Mouse (Mus musculus) liver, embryonic 16.5 days (tissue): ENCODE measurements around the gene Poll. TPM values are rescaled to one million over a fixed set of nuclear protein-coding genes. Genes with fewer than 3 reads are reported as not detected.
A peak's percentile ranks its signal among the peaks of the same experiment; 100 is the strongest.
"Not testable (repeated sequence)": the region's sequence is repeated elsewhere in the genome, so short reads cannot be mapped to it uniquely, and the experiment has no call there.

Experiments
- ATAC-seq: fragments of 200-750 bp; cut with Nextera tagmentation; 2 replicates; pipeline ENCODE4 v1.8.0; 2017; ENCODE audit warnings: low read depth, mild to moderate bottlenecking, moderate number of reproducible peaks, moderate library complexity
- H3K27ac ChIP-seq: fragments of 300-500 bp; sonication (generic); 2 replicates; pipeline ENCODE4 v1.5.1; 2014; ENCODE audit warnings: mild to moderate bottlenecking, low read length
- H3K27me3 ChIP-seq: fragments of 300-500 bp; sonication (generic); 2 replicates; pipeline ENCODE4 v1.6.1; 2014; ENCODE audit warnings: low read depth, low read length, mixed read lengths; ENCODE audit not compliant: control insufficient read depth, insufficient read depth
- H3K36me3 ChIP-seq: fragments of 300-500 bp; sonication (generic); 2 replicates; pipeline ENCODE4 v1.6.1; 2014; ENCODE audit warnings: mild to moderate bottlenecking; ENCODE audit not compliant: control insufficient read depth, insufficient read depth
- H3K4me1 ChIP-seq: fragments of 300-500 bp; sonication (generic); 2 replicates; pipeline ENCODE4 v1.6.1; 2014; ENCODE audit warnings: low read depth, low read length, mixed read lengths; ENCODE audit not compliant: control insufficient read depth
- H3K4me2 ChIP-seq: fragments of 300-500 bp; sonication (generic); 2 replicates; pipeline ENCODE4 v1.6.1; 2014; ENCODE audit warnings: low read depth, low read length, mixed read lengths
- H3K4me3 ChIP-seq: fragments of 300-500 bp; sonication (generic); 2 replicates; pipeline ENCODE4 v1.5.1; 2014; ENCODE audit warnings: low read depth, mild to moderate bottlenecking, low read length
- H3K9ac ChIP-seq: fragments of 300-500 bp; sonication (generic); 2 replicates; pipeline ENCODE4 v1.6.1; 2014; ENCODE audit warnings: low read depth, low read length
- H3K9me3 ChIP-seq: fragments of 300-500 bp; sonication (generic); replicated peaks from 2 replicates; pipeline ENCODE4 v1.6.1; 2016; ENCODE audit warnings: low read length; ENCODE audit not compliant: control insufficient read depth
- WGBS: fragments of 180-500 bp; shearing (Covaris S2); extraction: QIAGEN DNeasy Blood & Tissue Kit; methylation state at CpG from one replicate; pipeline ENCODE4 v1.1.7; 2014; ENCODE audit not compliant: insufficient replicate concordance; 5-methylcytosine and 5-hydroxymethylcytosine counted together
- polyA plus RNA-seq: library from polyadenylated mRNA; unstranded; fragments of >200 nt; fragmentation: Nextera tagmentation; extraction: Ambion mirVana; gene quantifications from 2 replicates; pipeline ENCODE4 v1.2.1, GENCODE M21; 2015

Poll gene
- polyA plus RNA-seq, 1 experiment from 2014 or later: 5.4 TPM

DNA sequence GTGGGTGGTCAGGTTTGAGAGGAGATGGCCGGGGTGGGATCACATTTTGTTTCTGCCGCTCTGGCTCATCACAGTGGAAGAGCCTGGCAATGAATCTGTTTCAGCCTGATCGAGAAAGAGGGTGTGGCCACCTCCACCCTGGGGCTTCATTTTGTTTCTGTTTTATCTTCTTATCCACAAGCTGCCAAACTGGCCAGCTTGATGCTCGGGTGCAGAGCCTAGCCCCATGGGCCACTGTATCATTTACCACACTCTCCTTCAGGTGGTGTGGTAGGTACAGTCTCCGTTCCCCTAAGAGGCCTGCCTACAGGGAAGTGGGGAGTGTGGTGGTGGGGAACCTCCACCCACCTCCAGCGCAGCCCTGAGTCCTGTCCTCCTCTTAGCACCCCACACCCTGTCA, 12.7 kb upstream of the Poll start:
- 35% methylated on average over 6 of the region's 6 CpGs for whole genome bisulfite sequencing
- no peak overlapping the region for H3K27ac ChIP-seq
- no peaks in the 10 kb centered on the region for H3K9me3 ChIP-seq
- no peak overlapping the region for H3K9ac ChIP-seq
- no peak overlapping the region for H3K4me3 ChIP-seq
- H3K27me3 ChIP-seq: no peaks in the 10 kb centered on the region
- H3K4me1 ChIP-seq: peaks cover 39% of the 10 kb centered on the region
- no peaks in the 10 kb centered on the region for H3K36me3 ChIP-seq
- H3K4me2 ChIP-seq: no peak overlapping the region
- ATAC-seq: peak; percentile 44

DNA sequence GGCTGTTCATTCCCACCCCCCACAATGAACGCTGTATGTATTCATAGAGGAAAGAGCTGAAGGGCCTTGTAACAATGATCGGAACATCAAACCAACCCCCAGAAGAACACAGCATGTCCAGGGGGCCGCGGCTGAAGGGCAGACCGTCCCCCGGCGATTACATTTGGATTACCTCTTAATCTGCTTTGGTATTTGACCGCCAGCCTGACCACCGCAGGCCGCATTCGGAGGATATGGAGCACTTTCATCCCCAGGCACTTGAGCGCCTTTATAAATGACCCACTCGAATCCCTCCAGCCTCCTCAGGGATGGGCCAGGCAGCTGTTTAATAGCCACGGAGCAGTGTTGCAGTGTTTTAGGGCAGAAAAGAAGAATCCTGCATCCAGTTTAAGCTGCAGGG, 7.0 kb upstream of the Poll start:
- no peaks in the 10 kb centered on the region for H3K27me3 ChIP-seq
- H3K4me3 ChIP-seq: no peak overlapping the region
- H3K27ac ChIP-seq: no peak overlapping the region
- 80% methylated on average over 14 of the region's 14 CpGs for WGBS
- no peaks in the 10 kb centered on the region for H3K4me1 ChIP-seq
- no peak overlapping the region for H3K9ac ChIP-seq
- H3K4me2 ChIP-seq: no peak overlapping the region
- no peak for ATAC-seq
- H3K36me3 ChIP-seq: no peaks in the 10 kb centered on the region
- no peaks in the 10 kb centered on the region for H3K9me3 ChIP-seq

DNA sequence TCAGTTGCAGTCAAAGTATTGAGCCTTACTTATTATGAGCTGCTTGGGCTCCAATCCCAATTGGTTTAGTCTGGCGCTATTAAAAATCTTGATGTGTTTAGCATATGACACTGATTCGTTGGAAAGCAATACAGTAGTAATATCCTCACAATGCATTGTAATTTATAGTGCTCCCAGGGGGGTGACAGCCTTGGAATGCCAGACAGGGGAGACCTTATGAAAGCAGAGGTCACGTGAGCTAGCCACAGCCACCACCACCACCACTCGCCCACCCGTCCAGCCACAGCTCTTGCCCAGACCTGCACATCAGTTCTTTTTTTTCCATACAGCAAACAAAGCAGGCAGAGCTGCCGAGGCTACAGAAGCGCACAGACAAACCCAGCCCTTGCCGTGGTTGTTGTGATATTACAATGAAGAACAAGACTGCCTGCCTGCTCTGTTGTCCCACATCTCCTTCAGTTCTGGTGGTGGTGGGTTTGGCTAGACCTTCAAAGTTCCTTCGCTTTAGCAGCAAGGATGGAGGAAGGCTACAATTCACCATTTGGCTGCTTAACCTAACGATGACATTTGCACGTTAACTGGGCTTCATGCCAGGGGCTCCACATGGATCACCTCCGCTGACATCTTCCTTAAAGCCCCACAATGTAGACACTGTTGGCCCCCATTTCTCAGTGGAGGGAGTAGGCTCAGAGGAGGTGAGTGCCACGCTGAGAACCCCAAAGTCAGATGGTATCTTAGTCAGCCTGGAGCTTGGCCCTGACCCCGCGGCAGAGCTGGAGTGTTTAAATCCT, 5.8 kb upstream of the Poll start:
- H3K27me3 ChIP-seq: no peaks in the 10 kb centered on the region
- ATAC-seq: no peak
- no peaks in the 10 kb centered on the region for H3K36me3 ChIP-seq
- no peak overlapping the region for H3K4me2 ChIP-seq
- no peak overlapping the region for H3K9ac ChIP-seq
- WGBS: 71% methylated on average over 15 of the region's 15 CpGs
- H3K9me3 ChIP-seq: no peaks in the 10 kb centered on the region
- no peak overlapping the region for H3K27ac ChIP-seq
- H3K4me1 ChIP-seq: no peaks in the 10 kb centered on the region
- H3K4me3 ChIP-seq: no peak overlapping the region

DNA sequence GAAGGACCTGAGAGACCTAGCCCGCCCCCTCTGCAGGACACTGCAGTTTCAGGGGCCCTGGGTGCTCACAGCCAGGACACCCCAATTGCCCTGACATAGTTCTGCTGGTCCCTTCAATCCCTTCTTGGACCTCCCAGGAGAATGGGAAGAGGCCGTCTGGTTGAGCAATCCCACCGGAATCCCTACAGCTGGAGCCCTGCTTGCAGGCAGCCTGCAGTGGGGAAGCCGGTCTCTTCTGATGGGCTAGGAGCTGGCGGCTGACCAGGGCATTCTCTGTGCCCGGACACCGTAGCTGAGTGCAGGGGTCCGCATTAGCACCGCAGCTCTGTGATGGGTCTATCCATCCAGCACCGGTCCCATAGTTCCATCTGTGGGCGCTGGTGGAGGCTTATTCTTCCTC, 6.2 kb downstream of the Poll start:
- no peak for ATAC-seq
- WGBS: 88% methylated on average over 11 of the region's 11 CpGs
- Histone ChIP-seq H3K4me1 (peaks cover 7% of the 10 kb centered on the region), H3K36me3 (peaks cover 2% of the 10 kb centered on the region; the same call in 1 of the 2 replicates), H3K9me3 (no peaks in the 10 kb centered on the region), H3K4me3 (no peak overlapping the region), H3K9ac (no peak overlapping the region), H3K4me2 (no peak overlapping the region), H3K27me3 (no peaks in the 10 kb centered on the region), H3K27ac (no peak overlapping the region)

DNA sequence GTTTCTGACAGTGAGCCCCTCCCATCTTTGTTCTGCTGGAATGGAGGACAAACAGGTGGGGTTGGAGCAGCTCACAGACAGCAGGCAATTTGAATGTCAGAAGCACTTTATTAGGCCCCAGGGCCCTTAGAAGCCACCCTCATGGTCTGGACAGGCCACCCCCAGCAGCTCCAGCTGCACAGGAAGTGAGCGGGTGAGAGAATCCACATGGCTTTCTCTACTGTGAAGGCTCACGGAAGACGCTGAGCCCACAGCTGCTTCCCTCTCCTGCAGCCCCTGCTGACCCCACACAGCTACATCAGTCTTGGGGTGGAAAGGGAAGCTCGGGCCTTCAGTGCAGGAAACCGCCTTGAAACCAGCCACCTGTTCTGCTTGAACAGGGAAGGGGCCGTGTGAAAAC, 8.1 kb downstream of the Poll start:
- Histone ChIP-seq H3K36me3 (peaks cover 2% of the 10 kb centered on the region; the same call in 1 of the 2 replicates), H3K4me3 (no peak overlapping the region), H3K27me3 (no peaks in the 10 kb centered on the region), H3K4me2 (no peak overlapping the region), H3K4me1 (peaks cover 23% of the 10 kb centered on the region), H3K27ac (no peak overlapping the region), H3K9me3 (no peaks in the 10 kb centered on the region), H3K9ac (no peak overlapping the region)
- no peak for ATAC-seq
- 36% methylated on average over 6 of the region's 6 CpGs for WGBS

DNA sequence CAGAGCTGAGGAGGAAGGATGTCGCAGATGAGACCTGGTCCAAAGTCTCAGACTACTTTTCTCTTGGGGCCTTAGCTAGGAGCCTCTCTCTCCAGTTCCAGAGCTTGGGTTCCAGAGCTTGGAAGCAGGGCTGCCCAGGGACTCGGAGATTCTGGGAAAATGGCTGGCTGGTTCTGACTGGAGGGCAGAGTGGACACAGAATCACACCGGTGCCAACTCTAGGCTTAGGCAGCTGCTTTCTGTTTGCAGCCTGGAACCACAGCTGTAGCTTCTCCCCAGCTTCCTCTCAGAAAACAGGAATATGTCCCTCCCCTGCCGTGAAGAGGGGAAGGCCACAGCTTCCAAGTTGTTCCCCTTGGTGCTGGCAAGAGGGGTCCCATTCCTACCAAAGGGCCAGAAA, 10.4 kb downstream of the Poll start:
- WGBS: 53% methylated on average over 4 of the region's 4 CpGs
- Histone ChIP-seq H3K4me1 (peaks cover 23% of the 10 kb centered on the region), H3K27me3 (peaks cover 2% of the 10 kb centered on the region; the same call in 1 of the 2 replicates), H3K27ac (no peak overlapping the region), H3K9ac (no peak overlapping the region), H3K9me3 (no peaks in the 10 kb centered on the region), H3K4me2 (no peak overlapping the region), H3K4me3 (no peak overlapping the region), H3K36me3 (peaks cover 2% of the 10 kb centered on the region; the same call in 1 of the 2 replicates)
- no peak for ATAC-seq

DNA sequence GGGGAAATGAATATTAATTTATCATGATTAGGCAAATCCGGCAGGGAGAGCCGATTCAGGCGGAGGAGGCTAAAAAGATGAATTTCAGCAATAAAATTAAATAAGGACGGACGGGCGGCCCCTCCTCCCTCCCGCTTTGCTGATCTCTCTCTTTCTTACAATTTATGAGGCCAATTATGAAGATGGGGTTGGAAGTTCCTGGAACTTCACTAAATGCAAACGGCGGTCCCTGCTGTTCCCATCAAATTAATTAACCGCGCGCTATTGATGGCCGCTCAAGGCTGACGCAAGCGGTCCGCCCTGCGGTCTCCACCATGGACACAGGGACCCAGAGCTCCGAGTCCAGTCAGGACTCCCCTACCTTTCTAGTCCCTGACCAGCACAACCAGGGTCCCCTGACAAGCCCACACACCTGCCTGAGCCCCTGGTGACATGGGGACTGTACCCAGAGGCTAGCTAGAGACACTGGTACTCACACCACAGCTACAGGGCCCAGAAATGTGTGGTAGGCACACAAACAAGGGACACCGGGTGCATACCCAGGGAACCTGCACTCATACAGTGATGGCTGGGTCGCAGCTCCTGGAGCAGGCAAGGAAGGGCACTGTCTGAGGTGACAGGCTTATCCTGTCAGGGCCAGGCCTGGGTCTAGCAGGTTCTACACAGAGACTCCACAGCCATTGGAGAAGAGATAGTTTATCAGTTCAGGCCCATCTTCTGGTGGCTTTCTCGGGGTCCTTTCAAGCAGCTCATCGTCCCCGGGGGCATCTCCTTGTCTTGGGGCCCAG, 11.0 kb downstream of the Poll start:
- peaks cover 28% of the 10 kb centered on the region for H3K4me1 ChIP-seq
- no peak overlapping the region for H3K4me3 ChIP-seq
- 72% methylated on average over 23 of the region's 23 CpGs for WGBS
- H3K9ac ChIP-seq: no peak overlapping the region
- H3K9me3 ChIP-seq: no peaks in the 10 kb centered on the region
- peak; percentile 37; the same call in 1 of the 2 replicates for ATAC-seq
- no peak overlapping the region for H3K27ac ChIP-seq
- peaks cover 2% of the 10 kb centered on the region; the same call in 1 of the 2 replicates for H3K36me3 ChIP-seq
- H3K4me2 ChIP-seq: no peak overlapping the region
- peaks cover 2% of the 10 kb centered on the region; the same call in 1 of the 2 replicates for H3K27me3 ChIP-seq

DNA sequence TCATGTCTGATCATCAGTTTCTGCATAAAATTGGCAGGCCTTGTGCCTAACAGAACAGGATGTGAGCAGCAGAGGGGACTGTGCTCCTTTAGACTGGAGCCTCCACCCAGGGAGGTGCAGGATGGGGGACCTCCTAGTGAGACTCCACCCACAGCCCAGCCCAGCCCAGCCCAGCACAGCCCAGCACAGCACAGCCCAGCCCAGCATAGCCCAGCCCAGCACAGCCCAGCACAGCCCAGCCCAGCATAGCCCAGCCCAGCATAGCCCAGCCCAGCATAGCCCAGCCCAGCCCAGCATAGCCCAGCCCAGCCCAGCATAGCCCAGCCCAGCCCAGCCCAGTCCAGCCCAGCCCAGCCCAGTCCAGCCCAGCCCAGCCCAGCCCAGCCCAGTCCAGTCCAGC, 12.1 kb downstream of the Poll start:
- not testable (repeated sequence) for H3K4me3 ChIP-seq, H3K27me3 ChIP-seq, H3K27ac ChIP-seq, H3K9ac ChIP-seq, H3K4me2 ChIP-seq, H3K36me3 ChIP-seq, H3K9me3 ChIP-seq
- H3K4me1 ChIP-seq: peaks cover 32% of the 10 kb centered on the region
- peak; percentile 84 for ATAC-seq

DNA sequence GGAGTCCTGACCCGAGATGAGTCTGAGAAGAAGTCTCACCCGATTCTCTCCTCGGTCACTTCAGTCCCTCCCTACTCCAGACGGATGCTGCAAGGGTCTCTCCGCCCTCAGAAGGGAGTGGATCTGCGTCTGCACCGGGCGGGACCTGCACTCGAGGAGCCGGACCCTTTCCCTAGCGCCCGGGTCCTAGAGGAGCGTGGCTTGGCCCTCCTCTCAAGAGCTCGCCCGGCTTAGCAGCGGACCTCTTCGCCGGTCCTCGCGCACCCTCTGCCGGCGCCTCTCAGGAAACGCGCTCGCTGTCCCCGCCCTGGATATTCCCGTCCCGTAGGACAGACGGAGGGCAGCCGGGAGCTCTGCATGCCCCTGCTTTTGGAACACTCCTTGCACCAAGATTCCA, 15.4 kb downstream of the Poll start:
- Histone ChIP-seq H3K27me3 (peaks cover 29% of the 10 kb centered on the region), H3K4me3 (peak overlapping the region; percentile 55), H3K27ac (no peak overlapping the region), H3K9me3 (no peaks in the 10 kb centered on the region), H3K4me1 (peaks cover 36% of the 10 kb centered on the region), H3K4me2 (peak overlapping the region; percentile 86), H3K36me3 (no peaks in the 10 kb centered on the region), H3K9ac (no peak overlapping the region; the same call in 1 of the 2 replicates)
- WGBS: under 1% methylated on average over 30 of the region's 30 CpGs
- peak; percentile 40 for ATAC-seq
